Mouse (Mus musculus): ENCODE data around the gene Rag2.

DNA sequence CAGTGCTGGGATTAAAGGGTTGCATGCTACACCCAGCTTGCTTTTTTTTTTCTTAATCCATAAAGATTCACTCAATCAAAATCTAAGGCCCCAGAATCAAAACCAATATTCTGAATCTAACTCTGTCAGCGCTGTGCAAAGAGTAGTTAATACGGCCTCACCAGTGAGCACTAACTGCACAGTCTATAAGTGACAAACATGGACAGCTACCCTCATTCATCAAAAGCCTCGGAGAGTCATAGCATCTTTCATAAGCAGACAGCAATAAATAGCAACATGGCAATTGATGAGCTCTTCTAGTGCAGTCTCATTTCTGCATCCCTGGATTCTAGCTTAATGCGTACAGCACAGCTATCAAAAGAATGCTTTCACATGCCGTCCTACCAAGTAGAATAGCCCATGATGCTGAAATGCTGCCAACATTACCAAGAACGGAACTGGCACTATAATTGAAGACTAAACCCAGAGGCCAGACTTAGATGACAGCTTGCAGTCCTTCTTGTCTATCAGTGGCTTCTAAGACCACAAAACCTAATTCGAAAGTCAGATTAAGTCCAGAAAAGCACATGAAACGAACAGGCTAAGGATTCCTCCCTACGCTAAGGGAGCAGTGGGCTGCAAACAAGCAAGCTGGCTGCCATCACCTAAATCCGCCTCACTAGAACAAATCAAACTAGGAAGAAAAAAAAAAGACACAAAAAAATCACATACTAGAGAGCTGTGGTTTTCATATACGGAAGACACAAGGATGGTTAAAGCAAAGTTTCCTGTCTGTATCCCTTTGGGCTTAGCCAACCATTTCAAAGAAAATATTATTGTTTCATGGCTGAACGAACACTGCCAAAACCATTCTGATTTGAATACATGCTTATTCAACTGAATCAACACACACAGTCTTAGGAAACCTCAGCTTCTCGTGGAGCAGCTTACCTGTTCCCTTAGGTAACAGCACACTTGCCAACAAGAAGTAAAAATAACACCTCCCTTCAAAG, 26.0 kb upstream of the Rag2 start:
- TF ChIP-seq POLR2A (IDR thresholded peaks at IDR 0.05; ENCODE audit: low read depth, low read length) (no peak), CTCF (IDR thresholded peaks at IDR 0.05; ENCODE audit: borderline replicate concordance, insufficient read depth, low read length) (no peak)

Measured in embryonic fibroblast, embryonic 13.5 days (primary cell).